Mouse (Mus musculus) G1E (cell line): ENCODE measurements at regions not wholly inside any gene's neighbourhood (a gene's known extent, or its start where the extent isn't known, plus 50 kb on each side); places are given as distances from the start of the nearest gene placed in this dataset.

Experiments
- ATAC-seq: 2 replicates; pipeline ENCODE4 v1.8.0; 2016; ENCODE audit warnings: mild to moderate bottlenecking; ENCODE audit not compliant: insufficient number of reproducible peaks, poor library complexity, low FRiP score, severe bottlenecking; ENCODE audit errors: extremely low read depth
- DNase-seq: peaks from one replicate; pipeline ENCODE4 v3.0.0; 2012; ENCODE audit warnings: low spot score
- H3K27me3 ChIP-seq: 2 replicates; pipeline ENCODE4 v1.6.1; 2012; ENCODE audit warnings: mild to moderate bottlenecking, low read length, inconsistent platforms; ENCODE audit not compliant: insufficient read depth
- H3K36me3 ChIP-seq: replicated peaks from 2 replicates; pipeline ENCODE3; 2012; ENCODE audit warnings: mild to moderate bottlenecking, inconsistent platforms
- H3K4me1 ChIP-seq: 2 replicates; pipeline ENCODE4 v1.6.1; 2012; ENCODE audit warnings: low read depth, low read length, inconsistent platforms, mixed read lengths; ENCODE audit not compliant: insufficient read depth
- H3K4me3 ChIP-seq: 2 replicates; pipeline ENCODE4 v1.5.1; 2012; ENCODE audit warnings: low read depth, mild to moderate bottlenecking, inconsistent platforms, low read length, moderate library complexity, mixed read lengths
- H3K9me3 ChIP-seq: replicated peaks from 2 replicates; pipeline ENCODE4 v1.6.1; 2012; ENCODE audit warnings: inconsistent platforms
- CTCF ChIP-seq: IDR thresholded peaks from 2 replicates; pipeline ENCODE4 v1.5.1; 2012; ENCODE audit warnings: low read depth, low read length, inconsistent platforms, mixed read lengths
- GATA1 ChIP-seq: IDR thresholded peaks from 2 replicates; pipeline ENCODE4 v1.6.1; 2012; ENCODE audit warnings: borderline replicate concordance, low read length, inconsistent platforms, mixed read lengths
- GATA2 ChIP-seq: IDR thresholded peaks from 2 replicates; pipeline ENCODE4 v1.6.1; 2012; ENCODE audit warnings: low read depth, low read length, inconsistent platforms, borderline replicate concordance
- POLR2AphosphoS5 ChIP-seq: IDR thresholded peaks from 2 replicates; pipeline ENCODE4 v1.6.1; 2012; ENCODE audit warnings: low read depth, low read length, inconsistent platforms; ENCODE audit not compliant: insufficient replicate concordance
- TAL1 ChIP-seq: conservative IDR thresholded peaks from 2 replicates; pipeline ENCODE4 v1.6.1; 2012; ENCODE audit warnings: low read depth, low read length, inconsistent platforms, mixed read lengths

DNA sequence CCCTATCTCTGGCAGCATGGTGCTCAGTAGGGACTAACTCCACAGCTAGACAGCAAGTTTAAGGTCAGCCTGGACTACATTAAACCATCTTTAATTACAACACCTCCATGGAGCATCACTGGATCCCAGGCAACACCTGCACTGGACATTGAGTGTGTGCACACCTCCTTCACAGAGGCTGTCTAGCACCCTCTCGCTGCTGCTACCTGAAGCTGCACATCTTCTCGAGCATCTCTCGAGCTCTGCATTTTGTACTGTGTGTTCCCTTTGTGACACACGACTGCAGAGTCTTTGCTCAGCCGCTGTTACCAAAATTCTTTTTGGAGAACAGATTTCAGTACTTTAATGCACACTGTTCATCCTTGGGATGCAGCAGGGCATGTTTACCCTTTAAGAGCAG, 212.2 kb upstream of the Smim15 start:
- no peak for ATAC-seq
- no peak overlapping the region for H3K4me3 ChIP-seq
- peaks cover 8% of the 10 kb centered on the region; the same call in 1 of the 2 replicates for H3K27me3 ChIP-seq
- no peaks in the 10 kb centered on the region; the same call in 1 of the 2 replicates for H3K9me3 ChIP-seq
- H3K36me3 ChIP-seq: no peaks in the 10 kb centered on the region
- 0 out of 2 replicates have a peak, but pooled peaks cover 4% of the 10 kb centered on the region for H3K4me1 ChIP-seq
- DNase-seq: no peak
- TF ChIP-seq TAL1 (no peak), CTCF (no peak), GATA1 (no peak), GATA2 (no peak), POLR2AphosphoS5 (no peak)

DNA sequence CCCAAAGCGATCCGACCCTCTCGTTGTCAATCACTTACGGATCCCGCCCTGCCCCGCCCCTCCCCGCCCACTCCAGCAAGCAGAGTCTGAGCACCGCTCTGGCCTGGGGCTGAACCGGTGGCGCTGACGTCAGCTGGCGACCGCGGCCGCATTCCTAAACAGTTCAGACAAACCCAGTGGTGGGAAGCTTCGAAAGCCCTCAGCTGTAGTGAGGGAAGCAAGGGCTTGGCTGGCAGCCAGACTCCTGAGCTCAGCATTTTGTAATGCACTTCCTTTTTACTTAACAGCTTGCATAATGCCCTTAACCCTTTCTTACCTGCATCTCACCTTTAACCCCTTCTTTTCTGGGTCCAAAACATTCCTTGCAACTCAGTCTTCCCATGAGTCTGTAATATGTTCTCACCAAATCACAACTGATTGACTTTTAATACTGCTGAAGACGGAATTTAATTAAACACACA, 213.0 kb upstream of the Smim15 start:
- peak; percentile 87 for ATAC-seq
- Histone ChIP-seq H3K36me3 (no peaks in the 10 kb centered on the region), H3K4me1 (0 out of 2 replicates have a peak, but pooled peaks cover 4% of the 10 kb centered on the region), H3K4me3 (peak overlapping the region; percentile 35; the same call in 1 of the 2 replicates), H3K9me3 (no peaks in the 10 kb centered on the region; the same call in 1 of the 2 replicates), H3K27me3 (peaks cover 8% of the 10 kb centered on the region; the same call in 1 of the 2 replicates)
- TF ChIP-seq POLR2AphosphoS5 (no peak), GATA1 (no peak), GATA2 (no peak), TAL1 (no peak), CTCF (no peak)
- DNase-seq: peak; percentile 60

DNA sequence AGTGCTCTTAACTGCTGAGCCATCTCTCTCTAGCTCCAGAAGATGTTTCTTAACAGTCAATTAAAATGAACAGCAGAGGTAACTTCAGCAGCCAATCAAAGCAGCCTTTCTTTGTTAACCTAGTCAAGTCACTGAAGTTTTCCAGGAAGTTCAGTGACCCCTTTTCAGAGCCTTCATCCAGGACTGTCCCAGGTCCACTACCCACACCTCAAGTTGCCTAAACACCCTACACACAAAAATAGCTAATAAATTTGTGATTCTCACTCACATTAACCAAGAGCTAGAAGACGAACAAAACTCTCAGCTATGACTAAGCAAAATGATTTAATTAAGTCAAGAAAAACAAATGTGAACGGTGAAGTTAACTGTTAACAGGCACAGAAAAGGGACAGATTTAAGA, 214.0 kb upstream of the Smim15 start:
- Histone ChIP-seq H3K27me3 (peaks cover 8% of the 10 kb centered on the region; the same call in 1 of the 2 replicates), H3K4me1 (0 out of 2 replicates have a peak, but pooled peaks cover 4% of the 10 kb centered on the region), H3K4me3 (no peak overlapping the region), H3K9me3 (no peaks in the 10 kb centered on the region; the same call in 1 of the 2 replicates), H3K36me3 (no peaks in the 10 kb centered on the region)
- ATAC-seq (no peak), DNase-seq (no peak)
- TF ChIP-seq GATA2: no peak
- no peak for TF ChIP-seq TAL1
- TF ChIP-seq POLR2AphosphoS5: no peak
- TF ChIP-seq GATA1: no peak
- no peak for TF ChIP-seq CTCF

DNA sequence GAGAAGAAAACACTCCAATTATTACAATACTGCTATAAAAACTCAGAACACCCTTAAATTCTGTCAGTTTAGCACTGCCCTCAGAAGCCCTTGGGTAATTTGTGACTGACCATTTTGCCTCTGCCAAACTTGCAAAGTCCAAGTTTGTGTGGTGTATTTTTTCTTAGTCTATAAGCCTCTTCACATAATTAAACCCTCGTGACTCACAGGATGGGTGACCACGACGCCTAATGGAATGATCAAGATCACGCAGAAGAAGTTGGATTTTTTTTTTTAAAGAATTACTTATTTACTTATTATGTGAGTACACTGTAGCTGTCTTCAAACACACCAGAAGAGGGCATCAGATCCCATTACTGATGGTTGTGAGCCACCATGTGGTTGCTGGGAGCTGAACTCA, 214.4 kb upstream of the Smim15 start:
- Histone ChIP-seq H3K4me1 (0 out of 2 replicates have a peak, but pooled peaks cover 4% of the 10 kb centered on the region), H3K4me3 (no peak overlapping the region), H3K27me3 (peaks cover 8% of the 10 kb centered on the region; the same call in 1 of the 2 replicates), H3K36me3 (no peaks in the 10 kb centered on the region), H3K9me3 (no peaks in the 10 kb centered on the region; the same call in 1 of the 2 replicates)
- TF ChIP-seq CTCF (no peak), GATA1 (no peak), POLR2AphosphoS5 (no peak), TAL1 (no peak), GATA2 (no peak)
- no peak for ATAC-seq
- DNase-seq: no peak

DNA sequence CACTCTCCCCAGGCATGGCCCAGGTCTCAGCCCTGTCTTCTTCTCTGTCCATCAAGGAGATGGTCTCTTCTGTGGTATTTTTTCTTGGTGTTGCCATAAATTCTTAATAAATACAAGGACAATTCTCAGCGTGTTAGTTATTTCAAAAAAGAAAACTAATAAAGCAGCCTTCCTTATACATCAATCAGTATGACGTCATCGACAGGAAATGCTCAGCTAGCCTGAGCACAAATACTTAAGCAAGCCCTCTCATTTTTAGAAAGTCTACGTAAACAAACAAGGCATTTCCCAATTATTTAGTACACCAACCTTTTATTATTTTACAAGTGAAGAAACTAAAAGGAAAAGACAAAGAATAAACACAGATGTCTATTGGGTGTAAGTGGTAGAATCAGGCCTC, 218.6 kb upstream of the Smim15 start:
- DNase-seq: no peak
- 0 out of 2 replicates have a peak, but pooled peaks cover 5% of the 10 kb centered on the region for H3K27me3 ChIP-seq
- no peaks in the 10 kb centered on the region for H3K4me1 ChIP-seq
- TF ChIP-seq POLR2AphosphoS5 (no peak), CTCF (no peak), GATA1 (no peak), TAL1 (no peak), GATA2 (no peak)
- no peaks in the 10 kb centered on the region for H3K36me3 ChIP-seq
- no peak for ATAC-seq
- 0 out of 2 replicates have a peak, but pooled peaks cover 2% of the 10 kb centered on the region for H3K9me3 ChIP-seq
- no peak overlapping the region for H3K4me3 ChIP-seq

DNA sequence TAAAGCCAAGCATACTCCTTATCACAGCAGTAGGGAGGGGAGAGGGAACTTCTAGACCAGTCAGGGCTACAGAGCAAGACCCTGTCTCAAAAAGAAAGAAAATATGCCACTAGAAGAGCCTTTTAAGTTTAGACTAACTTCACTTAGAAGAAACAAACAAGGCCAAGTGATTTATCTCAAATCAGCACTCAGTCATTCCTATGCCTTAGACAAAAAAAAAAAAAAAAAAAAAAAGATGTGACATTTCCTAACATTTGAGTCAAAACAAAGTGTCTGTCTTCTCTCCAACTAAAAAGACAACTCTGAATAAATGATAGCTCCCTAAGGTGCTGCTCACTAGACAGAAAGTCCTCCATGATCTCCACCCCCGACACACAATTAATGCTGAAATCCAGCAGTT, 220.9 kb upstream of the Smim15 start:
- TF ChIP-seq CTCF (no peak), GATA1 (no peak), GATA2 (no peak), POLR2AphosphoS5 (no peak), TAL1 (no peak)
- no peaks in the 10 kb centered on the region for H3K36me3 ChIP-seq

DNA sequence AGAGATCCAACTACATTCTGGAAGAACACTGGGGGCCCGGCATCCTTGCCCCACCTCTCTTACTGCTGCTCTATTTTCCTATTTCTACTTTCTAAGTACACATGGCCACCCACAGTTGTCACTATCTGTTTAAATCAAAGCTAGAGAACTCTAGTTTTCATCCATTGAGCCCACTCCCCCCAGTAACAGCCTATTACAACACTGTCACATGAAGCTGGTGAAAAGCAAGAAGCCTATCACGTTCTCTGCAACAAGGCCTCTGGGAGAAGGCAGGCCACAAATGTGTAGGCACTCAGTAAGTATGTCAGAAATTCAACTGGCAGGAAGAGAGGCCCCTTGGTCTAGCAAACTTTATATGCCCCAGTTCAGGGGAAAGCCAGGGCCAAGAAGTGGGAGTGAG, 222.0 kb upstream of the Smim15 start:
- TF ChIP-seq POLR2AphosphoS5 (no peak), TAL1 (no peak), CTCF (no peak), GATA1 (no peak), GATA2 (no peak)

More for the DNA sequence above, 220.9 kb upstream of the Smim15 start:
- no peak for ATAC-seq
- DNase-seq: no peak
- Histone ChIP-seq H3K4me3 (no peak overlapping the region), H3K27me3 (peaks cover 5% of the 10 kb centered on the region), H3K4me1 (no peaks in the 10 kb centered on the region), H3K9me3 (peaks cover 2% of the 10 kb centered on the region; the same call in 1 of the 2 replicates)

More for the DNA sequence above, 222.0 kb upstream of the Smim15 start:
- H3K4me1 ChIP-seq: no peaks in the 10 kb centered on the region
- H3K9me3 ChIP-seq: peaks cover 2% of the 10 kb centered on the region; the same call in 1 of the 2 replicates
- H3K36me3 ChIP-seq: no peaks in the 10 kb centered on the region
- peaks cover 3% of the 10 kb centered on the region for H3K27me3 ChIP-seq
- DNase-seq: no peak
- no peak overlapping the region for H3K4me3 ChIP-seq
- ATAC-seq: no peak
